Mouse (Mus musculus) liver, adult 2 months (tissue): Measurements from ENCODE around the gene Themis.

Source experiments
- CTCF ChIP-seq: fragments of 200-500 bp; IDR thresholded peaks from 2 replicates; pipeline ENCODE4 v1.5.1; 2011; ENCODE audit warnings: low read depth, low read length, control low read depth
- POLR2A ChIP-seq: fragments of 200-500 bp; IDR thresholded peaks from 2 replicates; pipeline ENCODE4 v1.6.1; 2011; ENCODE audit warnings: low read length, control low read depth; ENCODE audit not compliant: insufficient read depth; ENCODE audit errors: extremely low read depth

DNA sequence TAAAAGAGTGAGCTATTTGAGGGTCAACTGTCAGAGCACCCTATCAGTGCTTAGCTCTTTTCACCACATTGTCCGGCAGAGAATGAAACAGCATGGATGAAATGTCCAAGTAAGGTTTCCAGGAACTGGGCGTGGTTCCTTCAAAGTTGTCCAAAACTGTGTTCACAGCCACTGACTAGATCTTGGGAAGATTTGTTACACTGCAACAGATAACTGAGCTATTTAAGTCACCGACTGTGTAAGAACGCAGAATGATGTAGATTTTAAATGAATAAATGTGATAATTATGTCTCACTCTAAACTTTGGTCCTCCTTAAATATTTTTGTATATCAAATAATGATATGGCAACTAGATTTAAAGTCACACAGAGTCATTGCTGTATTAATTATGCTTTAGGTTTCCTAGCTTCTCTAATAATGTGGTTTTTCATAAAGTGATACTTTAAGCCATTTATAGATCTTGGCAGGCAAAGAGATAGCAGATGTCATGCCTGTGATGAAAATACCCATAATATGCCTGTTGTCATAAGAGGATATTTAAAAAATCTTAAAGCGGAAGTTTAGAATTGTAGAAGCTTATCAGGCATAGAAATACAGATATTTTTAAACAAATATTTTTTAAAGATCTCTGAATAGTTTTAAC lies 143.9 kb downstream of the Themis start:
- TF ChIP-seq POLR2A: no peak
- TF ChIP-seq CTCF: no peak
